10 mouse cellular contexts compared by ENCODE assay signal in the genomic region with DNA sequence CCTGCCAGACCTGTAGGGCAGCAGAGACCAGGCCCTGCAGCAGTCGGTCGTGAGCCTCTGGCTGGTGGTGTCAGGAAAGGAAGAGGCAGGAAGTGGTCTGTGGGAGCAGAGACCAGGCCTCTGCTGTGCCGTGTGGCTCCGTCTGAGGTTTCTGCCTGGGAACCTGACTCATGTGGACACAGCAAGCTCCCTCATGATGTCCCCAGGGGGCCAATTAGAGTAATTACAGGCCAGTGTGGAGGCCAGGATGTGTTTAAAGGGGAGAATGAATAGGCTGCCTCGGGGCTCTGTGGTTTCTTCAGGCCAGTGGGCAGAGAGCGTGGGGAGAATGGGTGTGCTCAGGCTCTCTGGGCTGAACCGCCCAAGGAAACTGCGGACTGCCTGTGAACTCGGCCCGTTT.
DNase-seq lines count a peak whose midpoint lies in the region; ATAC-seq and TF ChIP-seq lines count a peak whose summit lies in the region.
"Had no signal": no experiment of that assay in that cellular context is flagged by ENCODE, and none has a peak within 500 bp of the region (broad histone marks: within the 10 kb centered on the region; RNA-seq: fewer than 3 reads in every experiment).

No protein-coding gene starts in this region.

- no peaks in the 10 kb centered on the region for H3K9me3 ChIP-seq in kidney, postnatal 0 days (replicated peaks; ENCODE audit: low read length)
- H3K9me3 ChIP-seq in limb, embryonic 11.5 days (ENCODE audit: control insufficient read depth, low read length), result no peaks in the 10 kb centered on the region
- H3K9me3 ChIP-seq: stomach, embryonic 15.5 days had no signal

- H3K4me3 ChIP-seq in kidney, postnatal 0 days (replicated peaks; ENCODE audit: low read depth, low read length), result no peak overlapping the region
- no peak overlapping the region for H3K4me3 ChIP-seq in limb, embryonic 11.5 days (ENCODE audit: low read depth, low read length)
- H3K4me3 ChIP-seq: embryonic facial prominence, embryonic 13.5 days; stomach, embryonic 15.5 days had no signal

- 0 out of 2 replicates have a peak, but pooled peaks cover 3% of the 10 kb centered on the region for H3K4me1 ChIP-seq in kidney, postnatal 0 days (replicated peaks; ENCODE audit: insufficient read depth, low read length)
- H3K4me1 ChIP-seq in limb, embryonic 11.5 days (ENCODE audit: control insufficient read depth, insufficient read depth, low read length), result peaks cover 24% of the 10 kb centered on the region

- no peak overlapping the region for H3K9ac ChIP-seq in kidney, postnatal 0 days (ENCODE audit: low read depth, low read length)
- H3K9ac ChIP-seq in limb, embryonic 11.5 days (ENCODE audit: low read length), result no peak overlapping the region
- H3K9ac ChIP-seq: embryonic facial prominence, embryonic 13.5 days; stomach, embryonic 15.5 days had no signal

- no peak for TF ChIP-seq CTCF in kidney, postnatal 0 days (IDR thresholded peaks at IDR 0.05; ENCODE audit: low read depth)

- peak; percentile 25; the same call in 1 of the 2 replicates for ATAC-seq in kidney, postnatal 0 days (replicated peaks; ENCODE audit: low FRiP score, low read depth)
- 0 out of 2 replicates have a peak, but pooled peaks have one; percentile 31 for ATAC-seq in limb, embryonic 11.5 days (ENCODE audit: insufficient number of reproducible peaks, low FRiP score, low TSS enrichment, low read depth)
- ATAC-seq: hindbrain, postnatal 0 days had no signal

- intact Hi-C loops in heart, postnatal 14 days (cut with DNase I), result no loop called here

- H3K27ac ChIP-seq in kidney, postnatal 0 days, result no peak overlapping the region
- H3K27ac ChIP-seq in limb, embryonic 11.5 days (replicated peaks; ENCODE audit: low read depth, low read length), result no peak overlapping the region
- H3K27ac ChIP-seq: embryonic facial prominence, embryonic 13.5 days; hindbrain, postnatal 0 days; stomach, embryonic 15.5 days had no signal

- DNase-seq in kidney, postnatal 0 days (ENCODE audit: low spot score), result peak; percentile 24
- no peak for DNase-seq in kidney, postnatal 36 days
- peak; percentile 50 for DNase-seq in T-cell, adult 2 months (ENCODE audit: low spot score)
- DNase-seq in limb, embryonic 11.5 days (ENCODE audit: low spot score), result peak; percentile 47
- peak; percentile 40 for DNase-seq in thymus, postnatal 25 days
- DNase-seq in heart, postnatal 14 days, result no peak
- DNase-seq in lung, postnatal 4 days, result no peak

- 28% methylated on average over 10 of the region's 10 CpGs for WGBS in kidney, postnatal 0 days
- WGBS in limb, embryonic 11.5 days, result 25% methylated on average over 10 of the region's 10 CpGs

- no peak overlapping the region for H3K4me2 ChIP-seq in kidney, postnatal 0 days (ENCODE audit: low read length)
- no peak overlapping the region for H3K4me2 ChIP-seq in limb, embryonic 11.5 days (ENCODE audit: low read depth, severe bottlenecking)
- H3K4me2 ChIP-seq: embryonic facial prominence, embryonic 13.5 days; stomach, embryonic 15.5 days had no signal

- no peaks in the 10 kb centered on the region for H3K36me3 ChIP-seq in kidney, postnatal 0 days (ENCODE audit: insufficient read depth, low read length)
- no peaks in the 10 kb centered on the region for H3K36me3 ChIP-seq in limb, embryonic 11.5 days (ENCODE audit: control insufficient read depth, insufficient read depth, low read length)
- H3K36me3 ChIP-seq: embryonic facial prominence, embryonic 13.5 days; stomach, embryonic 15.5 days had no signal

- no peaks in the 10 kb centered on the region for H3K27me3 ChIP-seq in kidney, postnatal 0 days (ENCODE audit: insufficient read depth, low read length)
- no peaks in the 10 kb centered on the region for H3K27me3 ChIP-seq in limb, embryonic 11.5 days (ENCODE audit: control insufficient read depth, insufficient read depth, low read length)
- H3K27me3 ChIP-seq: stomach, embryonic 15.5 days had no signal

Comparison
In these comparisons a context has a peak if more than half of its experiments do, and no peak if none do; other contexts are left out.
1. DNase-seq: peak in kidney, postnatal 0 days (single experiment), T-cell, adult 2 months (single experiment), limb, embryonic 11.5 days (single experiment) and thymus, postnatal 25 days (single experiment); none in kidney, postnatal 36 days (0 of 2), heart, postnatal 14 days (0 of 2) and lung, postnatal 4 days (0 of 2).